Mouse (Mus musculus): ENCODE data around the gene Syce2. TPM values are rescaled to one million over a fixed set of nuclear protein-coding genes. Genes with fewer than 3 reads are reported as not detected.
"Not testable (repeated sequence)": the region's sequence is repeated elsewhere in the genome, so short reads cannot be mapped to it uniquely, and the experiment has no call there.

Syce2 gene
- total and polyA plus RNA-seq, 3 experiments: 0.33 to 4.3 (median 2.6) TPM

DNA sequence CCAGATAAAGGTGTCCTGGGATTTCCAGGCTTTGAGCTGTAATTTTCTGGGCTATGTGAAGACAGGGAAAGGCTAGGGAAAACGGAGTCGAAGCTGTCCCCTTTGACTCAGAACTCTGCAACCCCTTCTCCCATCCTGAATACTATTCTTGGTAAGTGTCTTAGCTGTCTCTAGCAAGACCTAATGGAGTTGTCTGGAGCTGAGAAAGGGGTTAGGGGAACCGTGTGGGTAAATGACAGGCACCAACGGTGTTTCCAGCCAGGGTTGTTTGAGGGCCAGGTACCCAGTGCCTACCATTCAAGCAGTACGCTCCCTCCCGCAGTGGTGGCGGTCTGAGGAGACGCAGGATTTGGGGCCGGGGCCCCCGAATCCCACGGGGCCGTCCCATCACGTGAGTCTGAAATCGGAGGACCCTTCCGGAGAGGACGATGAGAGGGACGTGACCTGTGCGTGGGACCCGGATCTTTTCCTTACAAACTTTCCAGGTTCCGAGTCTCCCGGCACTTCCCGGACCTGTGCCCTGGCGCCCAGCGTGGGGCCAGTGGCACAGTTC is 30.5 kb downstream of the Syce2 start:
- H3K9ac ChIP-seq (ENCODE audit: low read depth, low read length): peak overlapping the region; percentile 80
- TF ChIP-seq CTCF (IDR thresholded peaks at IDR 0.05) (no peak), EP300 (IDR thresholded peaks at IDR 0.05; ENCODE audit: insufficient read depth, low read depth, low read length) (no peak), POLR2A (IDR thresholded peaks at IDR 0.05; ENCODE audit: insufficient read depth, low read depth, low read length) (no peak)
- no peaks in the 10 kb centered on the region for H3K79me2 ChIP-seq (replicated peaks; ENCODE audit: control insufficient read depth, insufficient read depth, low read length)
- intact Hi-C loops (cut with DNase I): loop anchor here (5.0 kb wide), 1 partner anchor 55 kb away; the partner anchor contains the start of gene Calr
- DNase-seq: no peak
- H3K36me3 ChIP-seq (ENCODE audit: control insufficient read depth, insufficient read depth, low read length): no peaks in the 10 kb centered on the region
- H3K27ac ChIP-seq: peak overlapping the region; percentile 75
- WGBS: 14% methylated on average over 24 of the region's 24 CpGs
- H3K4me1 ChIP-seq (ENCODE audit: control insufficient read depth, insufficient read depth, low read length): peaks cover 4% of the 10 kb centered on the region
- no peaks in the 10 kb centered on the region for H3K27me3 ChIP-seq (ENCODE audit: control insufficient read depth, insufficient read depth, low read length)
- peak overlapping the region; percentile 76 for H3K4me3 ChIP-seq

DNA sequence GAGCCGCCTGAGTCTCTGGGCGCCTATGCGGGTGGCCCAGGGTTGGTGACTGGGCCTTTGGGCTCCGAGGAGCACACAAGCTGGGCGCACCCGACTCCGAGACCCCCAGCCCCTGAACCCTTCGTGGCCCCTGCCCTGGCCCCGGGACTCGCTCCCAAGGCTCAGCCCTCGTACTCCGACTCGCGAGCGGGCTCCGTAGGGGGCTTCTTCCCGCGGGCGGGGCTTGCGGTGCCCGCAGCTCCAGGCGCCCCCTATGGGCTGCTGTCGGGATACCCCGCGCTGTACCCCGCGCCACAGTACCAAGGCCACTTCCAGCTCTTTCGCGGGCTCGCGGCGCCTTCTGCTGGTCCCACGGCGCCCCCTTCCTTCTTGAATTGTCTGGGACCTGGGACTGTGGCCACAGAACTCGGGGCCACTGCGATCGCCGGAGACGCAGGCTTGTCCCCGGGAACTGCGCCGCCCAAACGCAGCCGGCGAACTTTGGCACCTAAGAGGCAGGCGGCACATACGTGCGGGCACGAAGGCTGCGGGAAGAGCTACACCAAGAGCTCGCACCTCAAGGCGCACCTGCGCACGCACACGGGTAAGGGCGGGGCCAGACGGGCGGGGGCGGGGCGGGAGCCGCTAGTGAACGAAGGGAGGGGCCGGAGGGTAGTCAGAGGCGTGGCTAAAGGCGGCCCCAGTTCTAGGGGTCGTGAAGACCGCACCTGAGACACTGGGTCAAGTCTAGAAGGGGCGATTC is 31.2 kb downstream of the Syce2 start:
- H3K9ac ChIP-seq (ENCODE audit: low read depth, low read length): peak overlapping the region; percentile 80
- under 1% methylated on average over 68 of the region's 68 CpGs for WGBS
- TF ChIP-seq CTCF (IDR thresholded peaks at IDR 0.05) (peak; percentile 99; the same call in 1 of the 2 replicates), POLR2A (IDR thresholded peaks at IDR 0.05; ENCODE audit: insufficient read depth, low read depth, low read length) (no peak)
- H3K79me2 ChIP-seq (replicated peaks; ENCODE audit: control insufficient read depth, insufficient read depth, low read length): no peaks in the 10 kb centered on the region
- peak overlapping the region; percentile 76 for H3K4me3 ChIP-seq
- H3K27me3 ChIP-seq (ENCODE audit: control insufficient read depth, insufficient read depth, low read length): no peaks in the 10 kb centered on the region
- H3K4me1 ChIP-seq (ENCODE audit: control insufficient read depth, insufficient read depth, low read length): peaks cover 4% of the 10 kb centered on the region
- intact Hi-C loops (cut with DNase I): loop anchor here (5.0 kb wide), 1 partner anchor 56 kb away; the partner anchor contains the start of gene Calr
- no peaks in the 10 kb centered on the region for H3K36me3 ChIP-seq (ENCODE audit: control insufficient read depth, insufficient read depth, low read length)
- DNase-seq: peak; percentile 93 to 95
- H3K27ac ChIP-seq: peak overlapping the region; percentile 75

DNA sequence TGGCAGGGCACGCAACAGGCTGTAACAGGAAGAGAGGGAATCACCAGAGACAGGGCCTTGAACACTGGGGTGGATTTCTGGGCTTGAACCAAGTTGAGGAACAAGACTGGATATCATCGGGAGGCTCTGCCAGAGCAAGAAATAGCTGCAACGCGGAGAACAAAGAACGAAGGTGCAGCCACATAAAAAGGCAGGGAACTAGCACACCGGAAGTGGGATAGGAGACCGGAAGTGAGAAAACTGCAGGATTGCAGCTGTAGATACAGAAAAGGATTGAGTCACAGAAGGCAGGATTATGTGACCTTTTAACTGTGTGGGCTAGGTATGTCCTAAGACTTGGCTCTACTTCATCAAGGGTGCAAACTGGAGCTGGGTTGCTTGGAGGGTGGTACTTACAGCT is 32.4 kb downstream of the Syce2 start:
- TF ChIP-seq CTCF (IDR thresholded peaks at IDR 0.05): no peak
- no peak for TF ChIP-seq POLR2A (IDR thresholded peaks at IDR 0.05; ENCODE audit: insufficient read depth, low read depth, low read length)
- TF ChIP-seq EP300 (IDR thresholded peaks at IDR 0.05; ENCODE audit: insufficient read depth, low read depth, low read length): no peak
- Histone ChIP-seq H3K27ac (no peak overlapping the region), H3K4me3 (no peak overlapping the region), H3K27me3 (ENCODE audit: control insufficient read depth, insufficient read depth, low read length) (no peaks in the 10 kb centered on the region), H3K9ac (ENCODE audit: low read depth, low read length) (no peak overlapping the region), H3K36me3 (ENCODE audit: control insufficient read depth, insufficient read depth, low read length) (no peaks in the 10 kb centered on the region), H3K4me1 (ENCODE audit: control insufficient read depth, insufficient read depth, low read length) (peaks cover 4% of the 10 kb centered on the region), H3K79me2 (replicated peaks; ENCODE audit: control insufficient read depth, insufficient read depth, low read length) (no peaks in the 10 kb centered on the region)
- no peak for DNase-seq
- WGBS: 82% methylated on average over 7 of the region's 7 CpGs
- intact Hi-C loops (cut with DNase I): loop anchor here (5.0 kb wide), 1 partner anchor 57 kb away; the partner anchor contains the start of gene Calr

DNA sequence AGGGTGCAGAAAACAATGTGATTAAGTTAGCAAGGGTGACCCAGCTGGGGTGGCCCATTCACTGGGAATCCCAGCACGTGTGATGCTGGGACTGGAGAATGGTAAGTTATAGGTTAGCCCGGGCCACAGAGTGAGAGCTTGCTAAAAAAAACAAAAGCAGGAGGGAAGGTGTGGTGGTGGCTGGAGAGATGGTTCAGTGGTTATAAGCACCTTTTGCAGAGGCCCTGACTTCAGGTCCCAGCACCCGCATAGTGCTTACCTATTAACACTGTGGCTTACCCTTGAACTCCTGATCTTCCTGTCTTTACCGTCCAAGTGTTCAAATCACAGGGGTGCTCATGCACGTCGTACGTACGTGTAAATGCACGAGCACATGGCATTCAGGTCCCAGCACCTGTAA is 35.1 kb downstream of the Syce2 start:
- no peak overlapping the region for H3K4me3 ChIP-seq
- no peaks in the 10 kb centered on the region for H3K36me3 ChIP-seq (ENCODE audit: control insufficient read depth, insufficient read depth, low read length)
- H3K9ac ChIP-seq (ENCODE audit: low read depth, low read length): no peak overlapping the region
- 93% methylated on average over 9 of the region's 9 CpGs for whole genome bisulfite sequencing
- H3K4me1 ChIP-seq (ENCODE audit: control insufficient read depth, insufficient read depth, low read length): peaks cover 4% of the 10 kb centered on the region
- intact Hi-C loops (cut with DNase I): no loop called here
- no peaks in the 10 kb centered on the region for H3K27me3 ChIP-seq (ENCODE audit: control insufficient read depth, insufficient read depth, low read length)
- no peaks in the 10 kb centered on the region for H3K79me2 ChIP-seq (replicated peaks; ENCODE audit: control insufficient read depth, insufficient read depth, low read length)
- DNase-seq: no peak
- TF ChIP-seq POLR2A (IDR thresholded peaks at IDR 0.05; ENCODE audit: insufficient read depth, low read depth, low read length) (no peak), CTCF (IDR thresholded peaks at IDR 0.05) (no peak), EP300 (IDR thresholded peaks at IDR 0.05; ENCODE audit: insufficient read depth, low read depth, low read length) (no peak)
- no peak overlapping the region for H3K27ac ChIP-seq

DNA sequence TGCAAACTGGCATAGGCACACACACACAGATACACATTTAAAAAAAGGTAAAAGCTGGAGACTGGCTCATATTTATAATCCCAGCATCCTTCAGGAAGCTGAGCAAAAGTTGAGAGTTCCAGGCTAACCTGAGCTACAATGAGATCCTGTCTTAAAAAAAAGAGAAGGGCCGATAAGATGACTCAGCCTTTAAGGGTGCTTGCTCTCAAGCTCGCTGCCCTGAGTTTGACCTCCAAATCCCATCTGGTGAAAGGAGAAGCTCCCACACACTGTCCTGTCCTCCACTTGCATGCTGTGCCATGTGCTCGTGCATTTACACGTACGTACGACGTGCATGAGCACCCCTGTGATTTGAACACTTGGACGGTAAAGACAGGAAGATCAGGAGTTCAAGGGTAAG is 35.6 kb downstream of the Syce2 start:
- H3K27ac ChIP-seq: no peak overlapping the region
- H3K4me1 ChIP-seq (ENCODE audit: control insufficient read depth, insufficient read depth, low read length): peaks cover 2% of the 10 kb centered on the region
- TF ChIP-seq CTCF (IDR thresholded peaks at IDR 0.05): no peak
- no peak for TF ChIP-seq POLR2A (IDR thresholded peaks at IDR 0.05; ENCODE audit: insufficient read depth, low read depth, low read length)
- TF ChIP-seq EP300 (IDR thresholded peaks at IDR 0.05; ENCODE audit: insufficient read depth, low read depth, low read length): no peak
- no peaks in the 10 kb centered on the region for H3K27me3 ChIP-seq (ENCODE audit: control insufficient read depth, insufficient read depth, low read length)
- H3K4me3 ChIP-seq: no peak overlapping the region
- 59% methylated on average over 8 of the region's 8 CpGs for WGBS
- intact Hi-C loops (cut with DNase I): no loop called here
- H3K9ac ChIP-seq (ENCODE audit: low read depth, low read length): no peak overlapping the region
- DNase-seq: no peak
- H3K36me3 ChIP-seq (ENCODE audit: control insufficient read depth, insufficient read depth, low read length): no peaks in the 10 kb centered on the region
- no peaks in the 10 kb centered on the region for H3K79me2 ChIP-seq (replicated peaks; ENCODE audit: control insufficient read depth, insufficient read depth, low read length)

DNA sequence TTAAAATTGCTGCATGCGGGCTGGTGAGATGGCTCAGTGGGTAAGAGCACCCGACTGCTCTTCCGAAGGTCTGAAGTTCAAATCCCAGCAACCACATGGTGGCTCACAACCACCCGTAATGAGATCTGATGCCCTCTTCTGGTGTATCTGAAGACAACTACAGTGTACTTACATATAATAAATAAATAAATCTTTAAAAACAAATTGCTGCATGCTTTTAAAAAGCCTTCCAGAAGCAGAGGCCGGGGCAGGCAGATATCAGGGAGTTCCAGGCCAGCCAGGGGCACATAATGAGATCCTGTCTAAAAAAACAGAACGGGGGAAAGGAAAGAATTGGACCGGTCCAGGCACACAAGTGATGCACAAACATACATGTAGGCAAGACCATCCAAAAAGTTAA is 36.1 kb downstream of the Syce2 start:
- DNase-seq; H3K79me2 ChIP-seq (replicated peaks; ENCODE audit: control insufficient read depth, insufficient read depth, low read length); intact Hi-C loops (cut with DNase I); H3K4me1 ChIP-seq (ENCODE audit: control insufficient read depth, insufficient read depth, low read length); H3K9ac ChIP-seq (ENCODE audit: low read depth, low read length); H3K36me3 ChIP-seq (ENCODE audit: control insufficient read depth, insufficient read depth, low read length); H3K27me3 ChIP-seq (ENCODE audit: control insufficient read depth, insufficient read depth, low read length): not testable (repeated sequence)
- Histone ChIP-seq H3K4me3 (peak overlapping the region; percentile 64), H3K27ac (peak overlapping the region; percentile 71)
- TF ChIP-seq CTCF (IDR thresholded peaks at IDR 0.05): peak; percentile 42
- 18% methylated on average over 7 of the region's 7 CpGs for WGBS

All from heart, adult 2 months (tissue).